Comparison of ENCODE assay signal across 34 mouse cellular contexts in the genomic region with DNA sequence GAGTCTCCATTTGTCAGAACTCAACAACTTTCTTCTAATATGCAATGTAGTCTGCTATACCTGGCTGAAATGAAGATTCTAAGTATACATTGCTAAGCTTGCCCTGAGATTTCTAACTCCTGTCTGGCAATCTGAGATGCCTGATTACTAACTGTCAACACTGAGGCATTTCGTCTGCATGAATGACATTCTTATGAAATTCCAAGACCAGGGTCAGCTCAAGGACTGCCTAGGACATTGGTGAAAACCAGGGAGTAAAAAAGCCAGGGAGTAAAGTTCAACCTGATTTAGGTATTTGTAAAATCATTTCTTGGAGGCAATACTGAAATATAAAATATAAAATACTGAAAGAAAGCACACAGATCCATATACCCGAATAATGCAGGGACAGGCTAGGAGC. TPM values are rescaled to one million over a fixed set of nuclear protein-coding genes. Genes with fewer than 3 reads are reported as not detected.
A peak's percentile ranks its signal among the peaks of the same experiment; 100 is the strongest.
DNase-seq lines count a peak whose midpoint lies in the region; ATAC-seq and TF ChIP-seq lines count a peak whose summit lies in the region.
"Had no signal": no experiment of that assay in that cellular context is flagged by ENCODE, and none has a peak within 500 bp of the region (broad histone marks: within the 10 kb centered on the region; RNA-seq: fewer than 3 reads in every experiment).

No protein-coding gene starts in this region.

- no peak overlapping the region for H3K9ac ChIP-seq in heart, embryonic 13.5 days
- H3K9ac ChIP-seq in liver, adult 2 months (ENCODE audit: low read depth, low read length) = no peak overlapping the region
- no peak overlapping the region for H3K9ac ChIP-seq in liver, embryonic 11.5 days (ENCODE audit: low read depth, low read length)
- no peak overlapping the region for H3K9ac ChIP-seq in midbrain, embryonic 16.5 days (ENCODE audit: low read depth, low read length)
- H3K9ac ChIP-seq: forebrain, embryonic 13.5 days; heart, embryonic 15.5 days; hindbrain, embryonic 14.5 days had no signal

- H3K4me3 ChIP-seq in heart, embryonic 13.5 days = no peak overlapping the region
- no peak overlapping the region for H3K4me3 ChIP-seq in liver, adult 2 months (ENCODE audit: insufficient read depth, low read depth, low read length)
- no peak overlapping the region for H3K4me3 ChIP-seq in liver, embryonic 11.5 days (ENCODE audit: low read depth, low read length)
- no peak overlapping the region for H3K4me3 ChIP-seq in midbrain, embryonic 16.5 days (ENCODE audit: low read depth, low read length)
- no peak overlapping the region for H3K4me3 ChIP-seq in left cerebral cortex, adult 2 months
- H3K4me3 ChIP-seq: forebrain, embryonic 10.5 days; forebrain, embryonic 13.5 days; heart, embryonic 15.5 days; hindbrain, embryonic 10.5 days had no signal

- 0 out of 2 replicates have a peak overlapping the region, but pooled peaks have one; percentile 42 for H3K27ac ChIP-seq in heart, embryonic 13.5 days (replicated peaks)
- H3K27ac ChIP-seq in liver, adult 2 months (replicated peaks; ENCODE audit: insufficient read depth, low read depth, low read length) = no peak overlapping the region
- no peak overlapping the region for H3K27ac ChIP-seq in liver, embryonic 11.5 days (ENCODE audit: low read depth, low read length)
- no peak overlapping the region for H3K27ac ChIP-seq in midbrain, embryonic 16.5 days (ENCODE audit: low read length)
- no peak overlapping the region for H3K27ac ChIP-seq in left cerebral cortex, adult 2 months
- H3K27ac ChIP-seq: forebrain, embryonic 10.5 days; forebrain, embryonic 13.5 days; heart, embryonic 15.5 days; hindbrain, embryonic 10.5 days; hindbrain, embryonic 14.5 days; hindbrain, postnatal 0 days had no signal

- no peaks in the 10 kb centered on the region for H3K9me3 ChIP-seq in heart, embryonic 13.5 days
- H3K9me3 ChIP-seq in liver, embryonic 11.5 days (ENCODE audit: control insufficient read depth, low read length) = no peaks in the 10 kb centered on the region
- H3K9me3 ChIP-seq in midbrain, embryonic 16.5 days (replicated peaks; ENCODE audit: control insufficient read depth, low read length, poor library complexity, severe bottlenecking) = no peaks in the 10 kb centered on the region
- H3K9me3 ChIP-seq: forebrain, embryonic 10.5 days; forebrain, embryonic 13.5 days; heart, embryonic 15.5 days; hindbrain, embryonic 10.5 days had no signal

- TF ChIP-seq CTCF in liver, adult 2 months (IDR thresholded peaks at IDR 0.05; ENCODE audit: low read depth, low read length) = no peak
- TF ChIP-seq CTCF in left cerebral cortex, adult 2 months (IDR thresholded peaks at IDR 0.05) = no peak

- H3K4me2 ChIP-seq in heart, embryonic 13.5 days = no peak overlapping the region
- H3K4me2 ChIP-seq in liver, embryonic 11.5 days = no peak overlapping the region
- no peak overlapping the region for H3K4me2 ChIP-seq in midbrain, embryonic 16.5 days (ENCODE audit: low read length)
- H3K4me2 ChIP-seq: forebrain, embryonic 13.5 days; heart, embryonic 11.5 days; heart, embryonic 15.5 days; hindbrain, embryonic 14.5 days had no signal

- DNase-seq in heart, adult 11 months = no peak
- DNase-seq in kidney, adult 8-10 months = peak; percentile 19 to 58
- DNase-seq in kidney, adult 18-20 months = no peak
- peak; percentile 58 for DNase-seq in liver, adult 2 months (ENCODE audit: extremely low read depth, low read depth, low spot score)
- DNase-seq in liver, embryonic 11.5 days (ENCODE audit: low spot score) = no peak
- no peak for DNase-seq in left cerebral cortex, adult 2 months (ENCODE audit: extremely low spot score in 1 of 2, low spot score in 2 of 2)
- DNase-seq: adrenal gland, adult 8-10 months; adrenal gland, postnatal 36 days; cerebellum, adult 18-20 months; cerebellum, adult 9-10 months; cerebellum, postnatal 14 days; gastrocnemius, postnatal 10 days; gastrocnemius, postnatal 36 days; heart, postnatal 10 days; heart, postnatal 36 days had no signal

- ATAC-seq in heart, embryonic 13.5 days (ENCODE audit: extremely low read depth, insufficient number of reproducible peaks, low FRiP score, low TSS enrichment) = no peak
- ATAC-seq in liver, embryonic 11.5 days (replicated peaks; ENCODE audit: low FRiP score) = no peak
- ATAC-seq in midbrain, embryonic 16.5 days = no peak
- ATAC-seq: activated CD4-positive, CD25-positive, alpha-beta regulatory T cell, adult 4 months; CD4-positive, CD25-positive, alpha-beta regulatory T cell, adult 4 months; forebrain, embryonic 13.5 days; forebrain, embryonic 16.5 days; hindbrain, postnatal 0 days had no signal

- no peaks in the 10 kb centered on the region for H3K36me3 ChIP-seq in heart, embryonic 13.5 days
- H3K36me3 ChIP-seq in liver, adult 2 months (ENCODE audit: control insufficient read depth, insufficient read depth, low read length) = no peaks in the 10 kb centered on the region
- no peaks in the 10 kb centered on the region for H3K36me3 ChIP-seq in liver, embryonic 11.5 days (ENCODE audit: control insufficient read depth, insufficient read depth, low read length)
- no peaks in the 10 kb centered on the region for H3K36me3 ChIP-seq in midbrain, embryonic 16.5 days (ENCODE audit: control insufficient read depth, insufficient read depth, low read length)
- H3K36me3 ChIP-seq: forebrain, embryonic 10.5 days; heart, embryonic 15.5 days; hindbrain, embryonic 10.5 days had no signal

- intact Hi-C loops in left cerebral cortex, adult 2 months (cut with DNase I) = no loop called here

- peaks cover 19% of the 10 kb centered on the region for H3K4me1 ChIP-seq in heart, embryonic 13.5 days
- H3K4me1 ChIP-seq in liver, adult 2 months (ENCODE audit: control insufficient read depth, insufficient read depth, low read length) = peaks cover 8% of the 10 kb centered on the region
- no peaks in the 10 kb centered on the region for H3K4me1 ChIP-seq in liver, embryonic 11.5 days (replicated peaks; ENCODE audit: control insufficient read depth, insufficient read depth, low read length)
- no peaks in the 10 kb centered on the region for H3K4me1 ChIP-seq in midbrain, embryonic 16.5 days (ENCODE audit: control insufficient read depth, insufficient read depth, low read length)
- H3K4me1 ChIP-seq: forebrain, embryonic 10.5 days; hindbrain, embryonic 10.5 days had no signal

- no peaks in the 10 kb centered on the region for H3K79me2 ChIP-seq in liver, adult 2 months (ENCODE audit: control insufficient read depth, insufficient read depth, low read length)

- no peaks in the 10 kb centered on the region for H3K27me3 ChIP-seq in heart, embryonic 13.5 days (replicated peaks)
- no peaks in the 10 kb centered on the region for H3K27me3 ChIP-seq in liver, adult 2 months (ENCODE audit: control insufficient read depth, insufficient read depth, low read length)
- no peaks in the 10 kb centered on the region for H3K27me3 ChIP-seq in liver, embryonic 11.5 days (replicated peaks; ENCODE audit: control insufficient read depth, insufficient read depth, low read length)
- H3K27me3 ChIP-seq in midbrain, embryonic 16.5 days (ENCODE audit: control insufficient read depth, insufficient read depth, low read depth, low read length) = no peaks in the 10 kb centered on the region
- H3K27me3 ChIP-seq: forebrain, embryonic 13.5 days; heart, embryonic 15.5 days had no signal

- WGBS in heart, embryonic 13.5 days = 64% methylated on average over 2 of the region's 2 CpGs
- 55% methylated on average over 2 of the region's 2 CpGs for WGBS in liver, adult 2 months
- WGBS in liver, embryonic 11.5 days = 79% methylated on average over 2 of the region's 2 CpGs
- WGBS in midbrain, embryonic 16.5 days = 84% methylated on average over 2 of the region's 2 CpGs

- TF ChIP-seq POLR2A in liver, adult 2 months (IDR thresholded peaks at IDR 0.05; ENCODE audit: extremely low read depth, insufficient read depth, low read length) = no peak

RNA-seq across cellular contexts. Expression of gene Ankrd31, which starts 45.4 kb away (rescaled TPM):
- polyA plus RNA-seq in heart, embryonic 13.5 days (2015; fragmentation: Nextera tagmentation; extraction: Ambion mirVana) = not detected in 2 replicates
- total RNA-seq in liver, adult 2 months (2014; rRNA removed) = not detected in 2 replicates
- not detected in 2 replicates for polyA plus RNA-seq in liver, adult 2 months (2012; rRNA removed)
- polyA plus RNA-seq in liver, embryonic 11.5 days (2014; fragmentation: Nextera tagmentation; extraction: Ambion mirVana) = not detected in 2 replicates
- polyA plus RNA-seq in midbrain, embryonic 16.5 days (2015; fragmentation: Nextera tagmentation; extraction: Ambion mirVana) = 0.07 and 0.09 TPM in 2 replicates
- total RNA-seq in left cerebral cortex, adult 2 months (2021) = under 1 TPM in 1 of 2 experiments, not detected in 1; 0.57 TPM
- total RNA-seq: gastrocnemius, adult 18-20 months; gastrocnemius, postnatal 10 days; gastrocnemius, postnatal 36 days; granulocyte monocyte progenitor cell, adult 5-6 weeks; heart, adult 8-10 months; heart, postnatal 10 days; heart, postnatal 36 days; MEL had no signal
- polyA plus RNA-seq: C2C12; CD4-positive, CD25-positive, alpha-beta regulatory T cell, adult 4 months; embryonic facial prominence, embryonic 11.5 days; embryonic facial prominence, embryonic 14.5 days; forebrain, embryonic 10.5 days; forebrain, embryonic 13.5 days; forebrain, embryonic 16.5 days; heart, embryonic 11.5 days; heart, embryonic 15.5 days; hindbrain, embryonic 10.5 days; hindbrain, embryonic 14.5 days; hindbrain, postnatal 0 days had no signal

Comparison
In these comparisons a context has a peak if more than half of its experiments do, and no peak if none do; other contexts are left out.
1. DNase-seq: peak in kidney, adult 8-10 months (2 of 2) and liver, adult 2 months (single experiment); none in heart, adult 11 months (single experiment), kidney, adult 18-20 months (single experiment), liver, embryonic 11.5 days (single experiment) and left cerebral cortex, adult 2 months (0 of 2).